Mouse (Mus musculus) testis, adult 2 months (tissue): Measurements from ENCODE around the gene Pih1d1. TPM values are rescaled to one million over a fixed set of nuclear protein-coding genes. Genes with fewer than 3 reads are reported as not detected.
"Not testable (repeated sequence)": the region's sequence is repeated elsewhere in the genome, so short reads cannot be mapped to it uniquely, and the experiment has no call there.

Experiments used
- H3K27ac ChIP-seq: fragments of 200-500 bp; 2 replicates; pipeline ENCODE4 v1.5.1; 2012; ENCODE audit warnings: low read depth, low read length; ENCODE audit not compliant: control insufficient read depth, insufficient read depth
- H3K27me3 ChIP-seq: fragments of 200-500 bp; 2 replicates; pipeline ENCODE4 v1.6.1; 2012; ENCODE audit warnings: mild to moderate bottlenecking, low read length, moderate library complexity; ENCODE audit not compliant: control insufficient read depth, insufficient read depth
- H3K36me3 ChIP-seq: fragments of 200-500 bp; 2 replicates; pipeline ENCODE4 v1.6.1; 2012; ENCODE audit warnings: mild to moderate bottlenecking, low read length; ENCODE audit not compliant: control insufficient read depth, insufficient read depth
- H3K4me1 ChIP-seq: fragments of 200-500 bp; 2 replicates; pipeline ENCODE4 v1.6.1; 2012; ENCODE audit warnings: low read length; ENCODE audit not compliant: control insufficient read depth, insufficient read depth
- H3K4me3 ChIP-seq: fragments of 200-500 bp; 2 replicates; pipeline ENCODE4 v1.5.1; 2012; ENCODE audit warnings: low read depth, mild to moderate bottlenecking, low read length, moderate library complexity, mixed read lengths; ENCODE audit not compliant: control insufficient read depth
- CTCF ChIP-seq: fragments of 200-500 bp; IDR thresholded peaks from 2 replicates; pipeline ENCODE4 v1.5.1; 2012; ENCODE audit warnings: low read depth, mild to moderate bottlenecking, inconsistent platforms, low read length, moderate library complexity; ENCODE audit not compliant: control insufficient read depth, insufficient read depth, insufficient replicate concordance
- POLR2A ChIP-seq: fragments of 200-500 bp; IDR thresholded peaks from 2 replicates; pipeline ENCODE4 v1.6.1; 2012; ENCODE audit warnings: low read depth, mild to moderate bottlenecking, inconsistent platforms, low read length, moderate library complexity; ENCODE audit not compliant: control insufficient read depth
- polyA plus RNA-seq: library from polyadenylated mRNA; depleted of rRNA; stranded (reverse); fragments of >200 nt; gene quantifications from 2 replicates; pipeline ENCODE4 v1.2.3, GENCODE M21; 2012

Pih1d1 gene
- polyA plus RNA-seq, 1 experiment, result 258 TPM

DNA sequence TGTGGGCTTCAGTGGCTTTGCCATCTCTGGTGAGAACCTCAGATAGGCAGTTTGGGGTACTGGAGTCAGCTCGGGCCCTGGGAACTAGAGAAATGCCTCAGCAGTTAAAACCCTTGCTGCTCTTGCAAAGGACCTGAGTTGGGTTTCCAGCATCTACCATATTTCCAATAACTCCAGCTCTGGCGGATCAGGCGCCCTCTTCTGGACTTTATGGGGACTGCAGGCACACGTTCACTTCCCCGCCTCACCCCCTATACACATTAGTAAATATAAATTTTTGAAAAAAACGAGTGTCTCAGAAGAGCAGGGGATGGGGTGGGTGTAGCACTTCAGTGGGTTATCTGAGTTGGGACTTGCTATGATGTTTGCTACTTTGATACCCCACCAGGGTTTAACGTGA is 18.9 kb downstream of the Pih1d1 start:
- H3K4me3 ChIP-seq, result peak overlapping the region; percentile 80
- no peaks in the 10 kb centered on the region for H3K36me3 ChIP-seq
- H3K27ac ChIP-seq, result no peak overlapping the region
- H3K27me3 ChIP-seq, result no peaks in the 10 kb centered on the region; the same call in 1 of the 2 replicates
- TF ChIP-seq POLR2A, result no peak
- TF ChIP-seq CTCF, result peak; percentile 45; the same call in 1 of the 2 replicates
- peaks cover 36% of the 10 kb centered on the region for H3K4me1 ChIP-seq

DNA sequence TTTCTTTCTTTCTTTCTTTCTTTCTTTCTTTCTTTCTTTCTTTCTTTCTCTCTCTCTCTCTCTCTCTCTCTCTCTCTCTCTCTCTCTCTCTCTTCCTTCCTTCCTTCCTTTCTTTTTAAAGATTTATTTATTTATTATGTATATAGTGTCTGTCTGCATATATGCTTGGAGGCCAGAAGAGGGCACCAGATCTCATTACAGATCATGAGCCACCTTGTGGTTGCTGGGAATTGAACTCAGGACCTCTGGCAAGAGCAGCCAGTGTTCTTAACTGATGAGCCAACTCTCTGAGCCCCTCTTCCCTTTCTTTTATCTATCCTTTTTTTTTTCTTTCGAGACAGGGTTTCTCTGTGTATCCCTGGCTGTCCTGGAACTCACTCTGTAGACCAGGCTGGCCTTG is 19.7 kb downstream of the Pih1d1 start:
- not testable (repeated sequence) for H3K27ac ChIP-seq, H3K36me3 ChIP-seq, H3K27me3 ChIP-seq, H3K4me3 ChIP-seq
- peaks cover 31% of the 10 kb centered on the region for H3K4me1 ChIP-seq

DNA sequence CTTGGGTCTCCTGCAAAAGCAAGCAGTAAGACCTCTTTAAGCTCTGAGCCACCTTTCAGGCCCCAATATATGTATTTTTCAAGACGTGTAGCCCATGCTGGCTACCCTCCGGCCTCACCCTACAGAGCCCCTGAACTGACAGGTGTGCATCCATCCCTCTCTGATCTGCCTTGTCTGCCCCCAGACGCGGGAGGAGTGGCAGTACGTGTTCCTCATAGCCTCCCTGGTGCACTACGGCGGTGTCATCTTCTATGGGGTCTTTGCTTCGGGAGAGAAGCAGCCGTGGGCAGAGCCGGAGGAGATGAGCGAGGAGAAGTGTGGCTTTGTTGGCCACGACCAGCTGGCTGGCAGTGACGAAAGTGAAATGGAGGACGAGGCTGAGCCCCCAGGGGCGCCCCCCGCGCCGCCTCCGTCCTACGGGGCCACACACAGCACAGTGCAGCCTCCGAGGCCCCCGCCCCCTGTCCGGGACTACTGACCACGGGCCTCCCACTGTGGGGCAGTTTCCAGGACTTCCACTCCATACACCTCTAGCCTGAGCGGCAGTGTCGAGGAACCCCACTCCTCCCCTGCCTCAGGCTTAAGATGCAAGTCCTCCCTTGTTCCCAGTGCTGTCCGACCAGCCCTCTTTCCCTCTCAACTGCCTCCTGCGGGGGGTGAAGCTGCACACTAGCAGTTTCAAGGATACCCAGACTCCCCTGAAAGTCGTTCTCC is 20.6 kb downstream of the Pih1d1 start:
- Histone ChIP-seq H3K4me3 (peak overlapping the region; percentile 88), H3K27ac (peak overlapping the region; percentile 61), H3K4me1 (peaks cover 30% of the 10 kb centered on the region), H3K36me3 (no peaks in the 10 kb centered on the region), H3K27me3 (no peaks in the 10 kb centered on the region; the same call in 1 of the 2 replicates)
- TF ChIP-seq POLR2A (no peak), CTCF (no peak)

DNA sequence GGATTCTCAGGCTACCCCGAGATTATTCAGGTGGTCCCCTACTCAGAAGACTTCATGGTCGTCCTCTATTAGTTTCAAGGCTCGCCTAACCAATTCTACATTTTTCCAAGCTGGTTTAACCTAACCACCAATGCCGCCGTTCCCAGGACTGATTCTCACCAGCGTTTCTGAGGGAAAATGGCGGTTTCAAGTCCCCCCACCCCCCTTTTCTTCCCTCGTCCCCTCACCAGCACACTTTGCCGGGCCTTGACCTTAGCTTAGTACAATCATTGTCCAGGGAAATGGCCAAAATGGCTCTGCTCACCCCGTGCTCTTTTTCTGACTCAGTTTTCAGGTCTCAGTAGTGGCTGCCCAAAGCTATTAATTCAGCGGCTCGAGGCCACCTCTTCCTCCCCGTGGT is 21.3 kb downstream of the Pih1d1 start:
- H3K36me3 ChIP-seq, result no peaks in the 10 kb centered on the region
- H3K4me3 ChIP-seq, result peak overlapping the region; percentile 88
- peak overlapping the region; percentile 45; the same call in 1 of the 2 replicates for H3K27ac ChIP-seq
- H3K27me3 ChIP-seq, result no peaks in the 10 kb centered on the region; the same call in 1 of the 2 replicates
- peaks cover 32% of the 10 kb centered on the region for H3K4me1 ChIP-seq
- TF ChIP-seq CTCF, result no peak
- no peak for TF ChIP-seq POLR2A

DNA sequence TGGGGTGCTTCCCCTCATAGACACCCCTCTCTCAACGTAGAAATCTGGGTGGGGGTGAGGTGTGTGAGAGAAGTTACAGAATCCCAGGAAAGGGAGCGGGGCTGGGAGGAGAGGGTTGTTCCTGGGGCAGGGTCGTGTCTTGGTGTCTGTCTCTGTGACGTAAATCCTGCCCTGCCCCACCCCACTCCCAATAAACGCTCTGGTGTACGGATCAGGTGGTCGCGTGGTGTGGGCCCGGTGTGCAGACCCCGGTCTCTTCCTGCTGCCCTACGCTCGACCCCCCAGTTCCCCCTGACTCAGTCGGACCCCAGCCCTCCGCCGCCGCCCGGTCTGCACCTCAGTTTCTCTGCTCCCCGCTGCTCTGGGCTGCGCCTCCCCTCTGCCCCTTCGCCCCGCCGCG is 21.8 kb downstream of the Pih1d1 start:
- no peaks in the 10 kb centered on the region for H3K36me3 ChIP-seq
- peak; percentile 65 for TF ChIP-seq POLR2A
- TF ChIP-seq CTCF, result no peak
- peak overlapping the region; percentile 88 for H3K4me3 ChIP-seq
- H3K4me1 ChIP-seq, result peaks cover 34% of the 10 kb centered on the region
- H3K27me3 ChIP-seq, result no peaks in the 10 kb centered on the region; the same call in 1 of the 2 replicates
- H3K27ac ChIP-seq, result peak overlapping the region; percentile 74

DNA sequence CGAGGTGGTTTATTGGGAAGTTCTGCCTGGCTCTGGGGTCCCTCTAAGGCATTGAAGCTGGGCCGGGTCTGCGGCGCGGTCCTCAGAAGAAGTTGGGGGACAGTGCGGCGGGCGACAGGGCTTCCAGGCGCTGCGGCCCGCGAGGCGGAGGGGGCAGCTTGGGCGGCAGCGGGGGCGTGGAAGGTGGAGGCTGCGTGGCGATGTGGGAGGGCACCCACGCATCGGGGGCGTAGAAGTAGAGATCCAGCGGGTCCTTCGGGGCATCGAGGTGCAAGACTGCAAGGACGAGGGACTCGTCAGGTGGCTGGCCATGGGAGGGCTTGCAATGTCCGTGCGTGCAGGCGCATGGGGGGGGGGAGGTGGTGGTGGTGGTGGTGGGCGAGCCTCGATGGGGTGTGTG is 22.3 kb downstream of the Pih1d1 start:
- no peaks in the 10 kb centered on the region; the same call in 1 of the 2 replicates for H3K27me3 ChIP-seq
- peak overlapping the region; percentile 88 for H3K4me3 ChIP-seq
- peak overlapping the region; percentile 25; the same call in 1 of the 2 replicates for H3K27ac ChIP-seq
- H3K4me1 ChIP-seq, result peaks cover 38% of the 10 kb centered on the region
- TF ChIP-seq POLR2A, result no peak; the same call in 1 of the 2 replicates
- no peak for TF ChIP-seq CTCF
- no peaks in the 10 kb centered on the region for H3K36me3 ChIP-seq

DNA sequence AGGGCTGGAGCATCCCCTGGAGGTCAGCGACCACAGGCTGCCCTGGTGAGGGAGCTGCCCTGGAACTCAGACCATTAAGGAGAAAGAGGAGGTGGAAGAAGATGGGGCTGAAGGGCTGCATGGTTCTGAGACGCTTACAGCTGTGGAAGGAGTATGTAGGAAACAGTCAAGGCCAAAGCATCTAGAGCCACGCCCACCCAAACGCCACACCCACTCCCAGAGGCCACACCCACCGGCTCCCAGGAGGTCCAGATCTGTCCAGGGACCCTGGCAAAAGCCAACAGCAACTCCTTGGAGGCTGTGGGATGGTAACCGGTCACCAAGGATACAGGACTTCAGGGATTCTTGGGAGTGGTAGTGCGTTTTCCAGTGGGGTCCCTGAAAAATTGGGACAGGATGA is 24.4 kb downstream of the Pih1d1 start:
- TF ChIP-seq POLR2A, result no peak
- TF ChIP-seq CTCF, result no peak
- no peaks in the 10 kb centered on the region for H3K36me3 ChIP-seq
- peaks cover 42% of the 10 kb centered on the region for H3K4me1 ChIP-seq
- peak overlapping the region; percentile 46 for H3K4me3 ChIP-seq
- H3K27ac ChIP-seq, result no peak overlapping the region
- H3K27me3 ChIP-seq, result no peaks in the 10 kb centered on the region; the same call in 1 of the 2 replicates

DNA sequence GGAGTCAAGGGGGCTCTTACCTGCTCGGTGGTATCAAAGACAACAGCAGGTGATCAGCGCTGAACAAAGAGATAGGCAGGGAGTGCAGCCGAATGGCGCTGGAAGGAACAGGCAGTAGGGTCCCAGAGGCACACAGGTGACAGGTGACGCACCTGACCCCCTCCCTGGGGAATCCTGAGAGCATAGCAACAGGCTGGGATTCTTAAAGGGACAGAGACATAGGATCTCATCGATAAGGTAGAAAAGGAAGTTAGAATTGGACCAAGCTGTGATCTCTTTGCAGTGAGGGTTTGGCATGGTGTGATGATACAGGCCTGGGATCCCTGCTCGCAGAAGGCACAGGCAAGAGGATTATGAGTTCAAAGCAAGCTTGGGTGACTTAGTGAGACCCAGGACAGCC is 25.4 kb downstream of the Pih1d1 start, which contains the start of gene Gfy:
Gene Gfy (minus strand): TSS at position 101 of the 400 bp plus-strand sequence.
- no peaks in the 10 kb centered on the region for H3K36me3 ChIP-seq
- no peak within 1 kb of the TSS for H3K27ac ChIP-seq
- H3K4me1 ChIP-seq, result peaks cover 38% of the 10 kb centered on the region
- peak within 1 kb of the TSS; percentile 46 for H3K4me3 ChIP-seq
- TF ChIP-seq POLR2A (no peak), CTCF (no peak)
- H3K27me3 ChIP-seq, result no peaks in the 10 kb centered on the region; the same call in 1 of the 2 replicates
